Mouse (Mus musculus) CH12.LX (cell line): ENCODE data around the gene Ccdc96.

Source experiments
- POLR2A ChIP-seq: IDR thresholded peaks from 2 replicates; pipeline ENCODE4 v1.6.1; 2011; ENCODE audit warnings: low read depth, mild to moderate bottlenecking, improper control_type of control experiment, low read length
- POLR2AphosphoS2 ChIP-seq: IDR thresholded peaks from 2 replicates; pipeline ENCODE4 v1.6.1; 2011; ENCODE audit warnings: low read depth, low read length, improper control_type of control experiment

GRCm38 (mm10) chr5:36526274-36526673 lies 41.9 kb downstream of the Ccdc96 start:
- TF ChIP-seq POLR2A (no peak), POLR2AphosphoS2 (no peak)
